ENCODE assay signal across 22 mouse cellular contexts in the genomic region with DNA sequence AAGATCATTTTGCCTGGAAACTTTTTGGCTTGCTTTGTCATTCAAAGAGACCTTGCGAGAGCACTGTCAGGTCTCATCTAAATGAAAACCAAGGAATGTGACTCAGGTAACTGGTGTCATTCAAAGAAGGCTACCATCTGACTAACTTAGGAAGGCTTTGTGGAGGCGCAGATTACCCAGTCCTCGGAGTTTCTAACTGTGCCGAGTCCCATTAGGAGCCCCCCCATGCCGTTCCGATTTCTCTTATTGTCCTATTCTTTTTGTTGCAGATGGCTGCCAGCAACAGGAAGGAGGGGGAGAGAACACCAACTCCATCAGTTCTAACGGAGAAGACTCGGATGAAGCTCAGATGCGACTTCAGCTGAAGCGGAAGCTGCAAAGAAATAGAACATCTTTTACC. TPM values are rescaled to one million over a fixed set of nuclear protein-coding genes. Genes with fewer than 3 reads are reported as not detected.
DNase-seq lines count a peak whose midpoint lies in the region; ATAC-seq and TF ChIP-seq lines count a peak whose summit lies in the region.
"Had no signal": no experiment of that assay in that cellular context is flagged by ENCODE, and none has a peak within 500 bp of the region (broad histone marks: within the 10 kb centered on the region; RNA-seq: fewer than 3 reads in every experiment).

No protein-coding gene starts in this region.

- H3K9me3 ChIP-seq in hindbrain, embryonic 11.5 days (ENCODE audit: control insufficient read depth, low read length): no peaks in the 10 kb centered on the region
- no peaks in the 10 kb centered on the region for H3K9me3 ChIP-seq in hindbrain, embryonic 16.5 days (ENCODE audit: control insufficient read depth, low read length)
- no peaks in the 10 kb centered on the region for H3K9me3 ChIP-seq in forebrain, postnatal 0 days (ENCODE audit: low read length)
- H3K9me3 ChIP-seq: heart, embryonic 13.5 days; neural tube, embryonic 15.5 days had no signal

- ATAC-seq in hindbrain, embryonic 11.5 days (ENCODE audit: low FRiP score): no peak
- no peak for ATAC-seq in hindbrain, embryonic 16.5 days
- ATAC-seq in forebrain, postnatal 0 days: no peak
- ATAC-seq: intestine, embryonic 16.5 days; Patski had no signal

- peaks cover 25% of the 10 kb centered on the region for H3K27me3 ChIP-seq in hindbrain, embryonic 11.5 days (ENCODE audit: control insufficient read depth, insufficient read depth, low read length)
- H3K27me3 ChIP-seq in hindbrain, embryonic 16.5 days (replicated peaks; ENCODE audit: control insufficient read depth, insufficient read depth, low read length): peaks cover 33% of the 10 kb centered on the region
- peaks cover 12% of the 10 kb centered on the region for H3K27me3 ChIP-seq in forebrain, postnatal 0 days (ENCODE audit: insufficient read depth, low read length)

- H3K4me3 ChIP-seq in hindbrain, embryonic 11.5 days (ENCODE audit: low read depth, low read length): no peak overlapping the region
- no peak overlapping the region for H3K4me3 ChIP-seq in hindbrain, embryonic 16.5 days (ENCODE audit: low read length)
- H3K4me3 ChIP-seq in forebrain, postnatal 0 days (ENCODE audit: low read depth, low read length): no peak overlapping the region
- H3K4me3 ChIP-seq: heart, embryonic 13.5 days; neural tube, embryonic 15.5 days had no signal

- peak; percentile 26 for DNase-seq in cerebellum, adult 11 months
- no peak for DNase-seq in cerebellum, adult 9-11 months
- DNase-seq in hindbrain, embryonic 11.5 days (ENCODE audit: low spot score): peak; percentile 49
- peak; percentile 9 for DNase-seq in embryo, embryonic 10 days (ENCODE audit: low spot score)
- DNase-seq in forebrain, postnatal 0 days: peak; percentile 32
- no peak for DNase-seq in left cerebral cortex, postnatal 4 days
- DNase-seq in gastrocnemius, postnatal 36 days: no peak
- DNase-seq: cerebellum, adult 8-10 months; heart, postnatal 4 days; lung, embryonic 14.5 days; right cerebral cortex, adult 18-20 months; spleen, adult 18-20 months; thymus, postnatal 14 days had no signal

- H3K9ac ChIP-seq in hindbrain, embryonic 11.5 days (ENCODE audit: low read depth, low read length): no peak overlapping the region
- no peak overlapping the region for H3K9ac ChIP-seq in hindbrain, embryonic 16.5 days (ENCODE audit: low read depth, low read length)
- no peak overlapping the region for H3K9ac ChIP-seq in forebrain, postnatal 0 days
- H3K9ac ChIP-seq: heart, embryonic 13.5 days; lung, embryonic 14.5 days; neural tube, embryonic 15.5 days had no signal

- no peak overlapping the region for H3K4me2 ChIP-seq in hindbrain, embryonic 11.5 days (replicated peaks; ENCODE audit: low read depth, low read length)
- H3K4me2 ChIP-seq in hindbrain, embryonic 16.5 days (ENCODE audit: low read length): no peak overlapping the region
- H3K4me2 ChIP-seq in forebrain, postnatal 0 days (ENCODE audit: low read depth): no peak overlapping the region
- H3K4me2 ChIP-seq: heart, embryonic 13.5 days; liver, embryonic 11.5 days; lung, embryonic 14.5 days; neural tube, embryonic 15.5 days had no signal

- intact Hi-C loops in left cerebral cortex, postnatal 4 days (cut with DNase I): no loop called here
- intact Hi-C loops in gastrocnemius, postnatal 36 days (cut with DNase I): no loop called here

- H3K4me1 ChIP-seq in hindbrain, embryonic 11.5 days (replicated peaks; ENCODE audit: control insufficient read depth, insufficient read depth, low read length): peaks cover 8% of the 10 kb centered on the region
- H3K4me1 ChIP-seq in hindbrain, embryonic 16.5 days (ENCODE audit: control insufficient read depth, insufficient read depth, low read depth, low read length): peaks cover 9% of the 10 kb centered on the region
- H3K4me1 ChIP-seq in forebrain, postnatal 0 days (ENCODE audit: insufficient read depth): 0 out of 2 replicates have a peak, but pooled peaks cover 5% of the 10 kb centered on the region

- WGBS in hindbrain, embryonic 11.5 days: 4% methylated on average over 10 of the region's 10 CpGs
- 15% methylated on average over 10 of the region's 10 CpGs for WGBS in hindbrain, embryonic 16.5 days
- WGBS in forebrain, postnatal 0 days: 18% methylated on average over 10 of the region's 10 CpGs

- no peaks in the 10 kb centered on the region for H3K36me3 ChIP-seq in hindbrain, embryonic 11.5 days (ENCODE audit: control insufficient read depth, insufficient read depth, low read length)
- H3K36me3 ChIP-seq in hindbrain, embryonic 16.5 days (ENCODE audit: control insufficient read depth, insufficient read depth, low read length): no peaks in the 10 kb centered on the region
- H3K36me3 ChIP-seq in forebrain, postnatal 0 days (ENCODE audit: insufficient read depth): no peaks in the 10 kb centered on the region
- H3K36me3 ChIP-seq: heart, embryonic 13.5 days; neural tube, embryonic 15.5 days had no signal

- no peak overlapping the region for H3K27ac ChIP-seq in hindbrain, embryonic 11.5 days (ENCODE audit: low read depth, low read length)
- no peak overlapping the region for H3K27ac ChIP-seq in hindbrain, embryonic 16.5 days (ENCODE audit: low read depth, low read length)
- H3K27ac ChIP-seq in forebrain, postnatal 0 days (ENCODE audit: low read depth, low read length): no peak overlapping the region
- H3K27ac ChIP-seq: heart, embryonic 13.5 days; macrophage; neural tube, embryonic 15.5 days; stomach, postnatal 0 days had no signal

- no peak for TF ChIP-seq CTCF in forebrain, postnatal 0 days (IDR thresholded peaks at IDR 0.05; ENCODE audit: low read depth)

RNA-seq across cellular contexts. Expression of gene Pax6, which starts 22.6 kb away (rescaled TPM):
- 23.9 and 26.8 TPM in 2 replicates for polyA plus RNA-seq in hindbrain, embryonic 11.5 days (2014; fragmentation: Nextera tagmentation; extraction: Ambion mirVana)
- polyA plus RNA-seq in hindbrain, embryonic 16.5 days (2015; fragmentation: Nextera tagmentation; extraction: Ambion mirVana): 40.7 and 43.8 TPM in 2 replicates
- 19.0 and 32.9 TPM in 2 replicates for total RNA-seq in forebrain, postnatal 0 days (2014; rRNA removed)
- 14.6 and 19.0 TPM in 2 replicates for polyA plus RNA-seq in forebrain, postnatal 0 days (2015; fragmentation: Nextera tagmentation; extraction: Ambion mirVana)
- 10 to 100 TPM; 11.5 to 13.9 TPM for total RNA-seq in left cerebral cortex, postnatal 4 days (2021)
- total RNA-seq in gastrocnemius, postnatal 36 days (2021): not detected
- total RNA-seq: gastrocnemius, postnatal 4 days had no signal
- polyA plus RNA-seq: lung, embryonic 14.5 days; macrophage; Patski had no signal

Comparison
In these comparisons a context has a peak if more than half of its experiments do, and no peak if none do; other contexts are left out.
1. DNase-seq: peak in cerebellum, adult 11 months (single experiment), hindbrain, embryonic 11.5 days (single experiment), embryo, embryonic 10 days (single experiment) and forebrain, postnatal 0 days (single experiment); none in cerebellum, adult 9-11 months (single experiment), left cerebral cortex, postnatal 4 days (single experiment) and gastrocnemius, postnatal 36 days (0 of 2).
2. RNA of gene Pax6, which starts 22.6 kb away (total RNA-seq): 19.0 to 32.9 TPM in forebrain, postnatal 0 days and 11.5 to 13.9 TPM in left cerebral cortex, postnatal 4 days; not detected in gastrocnemius, postnatal 36 days; every median in the first group is over 4 times any median in the second.